In genomic region chr11:58167822-58168166, GRCm38 (mm10) we compare ENCODE assay signal across 8 mouse cellular contexts. TPM values are rescaled to one million over a fixed set of nuclear protein-coding genes. Genes with fewer than 3 reads are reported as not detected.
DNase-seq lines count a peak whose midpoint lies in the region; ATAC-seq and TF ChIP-seq lines count a peak whose summit lies in the region.

No protein-coding gene starts in this region.

- TF ChIP-seq CTCF in kidney, postnatal 0 days (IDR thresholded peaks at IDR 0.05; ENCODE audit: low read depth): peak; percentile 28; the same call in 1 of the 2 replicates

- no peaks in the 10 kb centered on the region for H3K27me3 ChIP-seq in kidney, postnatal 0 days (ENCODE audit: insufficient read depth, low read length)
- no peaks in the 10 kb centered on the region for H3K27me3 ChIP-seq in hindbrain, embryonic 16.5 days (replicated peaks; ENCODE audit: control insufficient read depth, insufficient read depth, low read length)
- H3K27me3 ChIP-seq in myocyte (ENCODE audit: control insufficient read depth, insufficient read depth, insufficient read length): no peaks in the 10 kb centered on the region

- no peak for ATAC-seq in kidney, postnatal 0 days (replicated peaks; ENCODE audit: low FRiP score, low read depth)
- ATAC-seq in hindbrain, embryonic 16.5 days: no peak

- peaks cover 15% of the 10 kb centered on the region for H3K79me2 ChIP-seq in myocyte (ENCODE audit: control insufficient read depth, insufficient read depth)

- peak overlapping the region; percentile 65 for H3K27ac ChIP-seq in kidney, postnatal 0 days
- H3K27ac ChIP-seq in hindbrain, embryonic 16.5 days (ENCODE audit: low read depth, low read length): peak overlapping the region; percentile 69; the same call in 1 of the 2 replicates

- 0 out of 2 replicates have a peak, but pooled peaks cover 3% of the 10 kb centered on the region for H3K4me1 ChIP-seq in kidney, postnatal 0 days (replicated peaks; ENCODE audit: insufficient read depth, low read length)
- peaks cover 16% of the 10 kb centered on the region for H3K4me1 ChIP-seq in hindbrain, embryonic 16.5 days (ENCODE audit: control insufficient read depth, insufficient read depth, low read depth, low read length)

- TF ChIP-seq POLR2A in myocyte (IDR thresholded peaks at IDR 0.05; ENCODE audit: insufficient read length, low read depth): no peak

- H3K9me3 ChIP-seq in kidney, postnatal 0 days (replicated peaks; ENCODE audit: low read length): no peaks in the 10 kb centered on the region
- no peaks in the 10 kb centered on the region for H3K9me3 ChIP-seq in hindbrain, embryonic 16.5 days (ENCODE audit: control insufficient read depth, low read length)

- H3K4me3 ChIP-seq in kidney, postnatal 0 days (replicated peaks; ENCODE audit: low read depth, low read length): peak overlapping the region; percentile 80
- peak overlapping the region; percentile 98 for H3K4me3 ChIP-seq in hindbrain, embryonic 16.5 days (ENCODE audit: low read length)
- H3K4me3 ChIP-seq in myocyte: peak overlapping the region; percentile 55

- no peak for DNase-seq in kidney, postnatal 0 days (ENCODE audit: low spot score)
- no peak for DNase-seq in kidney, postnatal 10 days
- peak; percentile 27 for DNase-seq in c-Kit-positive CD71-positive TER-119-positive erythroid progenitor cells, embryonic 14.5 days (ENCODE audit: low spot score)
- no peak for DNase-seq in layer of hippocampus, postnatal 10 days (ENCODE audit: low spot score in 2 of 2)
- DNase-seq in ovary, postnatal 14 days (ENCODE audit: low spot score): no peak
- no peak for DNase-seq in thymus, postnatal 25 days

- peak overlapping the region; percentile 79 for H3ac ChIP-seq in myocyte (ENCODE audit: control insufficient read depth, insufficient read length)

- peak overlapping the region; percentile 69 for H3K9ac ChIP-seq in kidney, postnatal 0 days (ENCODE audit: low read depth, low read length)
- H3K9ac ChIP-seq in hindbrain, embryonic 16.5 days (ENCODE audit: low read depth, low read length): peak overlapping the region; percentile 83

- WGBS in kidney, postnatal 0 days: 0% methylated on average over 8 of the region's 8 CpGs
- 0% methylated on average over 6 of the region's 8 CpGs for WGBS in hindbrain, embryonic 16.5 days

- peaks cover 16% of the 10 kb centered on the region; the same call in 1 of the 2 replicates for H3K36me3 ChIP-seq in kidney, postnatal 0 days (ENCODE audit: insufficient read depth, low read length)
- H3K36me3 ChIP-seq in hindbrain, embryonic 16.5 days (ENCODE audit: control insufficient read depth, insufficient read depth, low read length): peaks cover 11% of the 10 kb centered on the region
- H3K36me3 ChIP-seq in myocyte (ENCODE audit: control insufficient read depth, insufficient read depth): peaks cover 16% of the 10 kb centered on the region

- H3K4me2 ChIP-seq in kidney, postnatal 0 days (ENCODE audit: low read length): peak overlapping the region; percentile 70
- H3K4me2 ChIP-seq in hindbrain, embryonic 16.5 days (ENCODE audit: low read length): peak overlapping the region; percentile 88
- H3K4me2 ChIP-seq in myocyte (ENCODE audit: low read depth): peak overlapping the region; percentile 86

TF ChIP-seq in myocyte, 11 proteins besides CTCF, POLR2A, EP300 and RAD21:
- TF ChIP-seq MAX (IDR thresholded peaks at IDR 0.05; ENCODE audit: low read depth) (no peak), MYOG (IDR thresholded peaks at IDR 0.05; ENCODE audit: control insufficient read depth in 1 of 3, insufficient read depth in 1 of 3, insufficient read length in 2 of 3, low read depth in 2 of 3) (no peak), MYOD1 (IDR thresholded peaks at IDR 0.05; ENCODE audit: control insufficient read depth in 1 of 3, insufficient read length in 2 of 3, low read depth in 2 of 3) (no peak), TCF3 (IDR thresholded peaks at IDR 0.05; ENCODE audit: insufficient read length, low read depth) (no peak), CEBPB (IDR thresholded peaks at IDR 0.05; ENCODE audit: insufficient read depth, poor library complexity, severe bottlenecking) (no peak), E2F4 (IDR thresholded peaks at IDR 0.05; ENCODE audit: insufficient read depth) (no peak), REST (IDR thresholded peaks at IDR 0.05; ENCODE audit: insufficient read depth, insufficient read length) (no peak), SRF (IDR thresholded peaks at IDR 0.05; ENCODE audit: control insufficient read depth, insufficient read length, low read depth) (no peak), USF1 (IDR thresholded peaks at IDR 0.05; ENCODE audit: low read depth) (no peak), POLR2AphosphoS2 (IDR thresholded peaks at IDR 0.05; ENCODE audit: insufficient read length, low read depth) (no peak), TCF12 (IDR thresholded peaks at IDR 0.05; ENCODE audit: insufficient read depth, poor library complexity, severe bottlenecking) (no peak)
TF ChIP-seq in myocyte: peak in this region for 0.

RNA-seq across cellular contexts. Expression of gene Gemin5, which starts 0.5 kb away (rescaled TPM):
- polyA plus RNA-seq in kidney, postnatal 0 days (2015; fragmentation: Nextera tagmentation; extraction: Ambion mirVana): 10.8 and 11.6 TPM in 2 replicates
- 12.5 and 13.4 TPM in 2 replicates for polyA plus RNA-seq in hindbrain, embryonic 16.5 days (2015; fragmentation: Nextera tagmentation; extraction: Ambion mirVana)
- polyA plus RNA-seq in myocyte (2012; fragmentation: generic; extraction: Trizol): 18.7 TPM
- total RNA-seq in layer of hippocampus, postnatal 10 days (2021): 10 to 100 TPM; 17.5 to 18.5 TPM

RNA-seq across cellular contexts. Expression of gene Mrpl22, which starts 3.7 kb away (rescaled TPM):
- polyA plus RNA-seq in kidney, postnatal 0 days (2015; fragmentation: Nextera tagmentation; extraction: Ambion mirVana): 139 and 146 TPM in 2 replicates
- 90.2 and 92.1 TPM in 2 replicates for polyA plus RNA-seq in hindbrain, embryonic 16.5 days (2015; fragmentation: Nextera tagmentation; extraction: Ambion mirVana)
- polyA plus RNA-seq in myocyte (2012; fragmentation: generic; extraction: Trizol): 95.3 TPM
- 10 to 100 TPM; 30.3 to 34.9 TPM for total RNA-seq in layer of hippocampus, postnatal 10 days (2021)

RNA-seq across cellular contexts. Expression of gene Igtp, which starts 31.6 kb away (rescaled TPM):
- 7.7 and 8.0 TPM in 2 replicates for polyA plus RNA-seq in kidney, postnatal 0 days (2015; fragmentation: Nextera tagmentation; extraction: Ambion mirVana)
- polyA plus RNA-seq in hindbrain, embryonic 16.5 days (2015; fragmentation: Nextera tagmentation; extraction: Ambion mirVana): 2.3 and 2.4 TPM in 2 replicates
- 3.7 TPM for polyA plus RNA-seq in myocyte (2012; fragmentation: generic; extraction: Trizol)
- under 1 TPM; 0.85 to 0.94 TPM for total RNA-seq in layer of hippocampus, postnatal 10 days (2021)

RNA-seq across cellular contexts. Expression of gene Irgm2, which starts 31.6 kb away (rescaled TPM):
- 4.5 and 4.9 TPM in 2 replicates for polyA plus RNA-seq in kidney, postnatal 0 days (2015; fragmentation: Nextera tagmentation; extraction: Ambion mirVana)
- polyA plus RNA-seq in hindbrain, embryonic 16.5 days (2015; fragmentation: Nextera tagmentation; extraction: Ambion mirVana): 1.5 and 1.7 TPM in 2 replicates
- 0.77 TPM for polyA plus RNA-seq in myocyte (2012; fragmentation: generic; extraction: Trizol)
- total RNA-seq in layer of hippocampus, postnatal 10 days (2021): 1 to 10 TPM; 1.2 to 1.6 TPM
